In the genomic region with DNA sequence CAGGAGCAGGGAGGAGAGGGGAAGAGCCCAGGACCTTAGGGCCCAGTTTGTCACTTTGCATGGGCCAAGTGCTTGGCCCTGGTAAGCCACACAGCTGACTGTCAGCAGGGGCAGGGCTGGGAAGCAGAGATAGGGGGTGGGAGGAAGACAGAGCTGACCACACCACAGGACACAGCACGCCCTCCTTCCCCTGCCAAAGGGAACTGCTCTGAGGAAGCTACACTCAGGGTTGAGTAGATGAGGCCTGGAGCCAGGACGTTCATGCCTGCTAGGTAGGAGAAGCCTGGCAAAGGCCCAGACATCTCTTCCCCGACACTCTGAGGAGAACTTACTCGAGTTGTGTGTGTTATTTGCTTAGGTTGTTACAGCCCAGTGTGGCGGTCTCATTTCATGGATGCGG, we compare ENCODE assay signal across 15 mouse cellular contexts. TPM values are rescaled to one million over a fixed set of nuclear protein-coding genes. Genes with fewer than 3 reads are reported as not detected.
A peak's percentile ranks its signal among the peaks of the same experiment; 100 is the strongest.
DNase-seq lines count a peak whose midpoint lies in the region; ATAC-seq lines count a peak whose summit lies in the region.
"Had no signal": no experiment of that assay in that cellular context is flagged by ENCODE, and none has a peak within 500 bp of the region (broad histone marks: within the 10 kb centered on the region; RNA-seq: fewer than 3 reads in every experiment).

No protein-coding gene starts in this region.

- H3K36me3 ChIP-seq in megakaryocyte, embryonic 14.5 days (replicated peaks; ENCODE audit: low read length): peaks cover 22% of the 10 kb centered on the region
- H3K36me3 ChIP-seq: heart, embryonic 13.5 days; limb, embryonic 12.5 days; midbrain, embryonic 15.5 days; stomach, embryonic 15.5 days had no signal

- ATAC-seq in megakaryocyte, adult 5-6 weeks (ENCODE audit: poor library complexity, severe bottlenecking): no peak
- ATAC-seq in megakaryocyte progenitor cell, adult 5-6 weeks (replicated peaks; ENCODE audit: poor library complexity): peak; percentile 89
- ATAC-seq: midbrain, embryonic 15.5 days had no signal

- peaks cover 86% of the 10 kb centered on the region for H3K4me1 ChIP-seq in megakaryocyte, embryonic 14.5 days
- H3K4me1 ChIP-seq: heart, embryonic 13.5 days; limb, embryonic 12.5 days; stomach, embryonic 15.5 days had no signal

- DNase-seq in cerebellum, adult 11 months: peak; percentile 67
- DNase-seq in cerebellum, postnatal 14 days: peak; percentile 86 to 88
- DNase-seq in right cerebral cortex, postnatal 25 days: no peak
- no peak for DNase-seq in embryo, embryonic 10.5 days (ENCODE audit: low spot score)
- DNase-seq: kidney, adult 2 months; lung, embryonic 14.5 days; thymus, postnatal 14 days had no signal

- H3K4me3 ChIP-seq in megakaryocyte, embryonic 14.5 days (replicated peaks): peak overlapping the region; percentile 80
- H3K4me3 ChIP-seq: heart, embryonic 13.5 days; limb, embryonic 12.5 days; midbrain, embryonic 15.5 days; stomach, embryonic 15.5 days had no signal

- H3K9me3 ChIP-seq in megakaryocyte, embryonic 14.5 days: no peaks in the 10 kb centered on the region
- H3K9me3 ChIP-seq: heart, embryonic 13.5 days; limb, embryonic 12.5 days; midbrain, embryonic 15.5 days; stomach, embryonic 15.5 days had no signal

- H3K27me3 ChIP-seq in megakaryocyte, embryonic 14.5 days (replicated peaks): no peaks in the 10 kb centered on the region
- H3K27me3 ChIP-seq: CH12.LX; heart, embryonic 13.5 days; limb, embryonic 12.5 days; midbrain, embryonic 15.5 days; stomach, embryonic 15.5 days had no signal

RNA-seq across cellular contexts. Expression of a gene that starts 49.6 kb away (rescaled TPM):
- polyA plus RNA-seq in megakaryocyte, embryonic 14.5 days (2012; ENCODE audit: insufficient read depth, low replicate concordance): 0.27 TPM in 1 of 2 replicates, not detected in the other
- 0.04 TPM in 1 of 2 replicates, not detected in the other for total RNA-seq in megakaryocyte, adult 5-6 weeks (2015)
- 0.04 TPM in 2 replicates for total RNA-seq in megakaryocyte, adult 5-6 weeks (2017)
- 0.22 and 1.2 TPM in 2 replicates for total RNA-seq in megakaryocyte progenitor cell, adult 5-6 weeks (2015)
- total RNA-seq in megakaryocyte progenitor cell, adult 5-6 weeks (2017): 0.07 TPM in 1 of 2 replicates, not detected in the other

Comparison
In these comparisons a context has a peak if more than half of its experiments do, and no peak if none do; other contexts are left out.
1. DNase-seq: peak in cerebellum, adult 11 months (single experiment) and cerebellum, postnatal 14 days (2 of 2); none in right cerebral cortex, postnatal 25 days (single experiment) and embryo, embryonic 10.5 days (single experiment).